Mouse (Mus musculus) hindbrain, embryonic 14.5 days (tissue): ENCODE measurements around the gene Psmg3. TPM values are rescaled to one million over a fixed set of nuclear protein-coding genes. Genes with fewer than 3 reads are reported as not detected.

ENCODE experiments used
- ATAC-seq: fragments of 200-750 bp; cut with Nextera tagmentation; 2 replicates; pipeline ENCODE4 v1.8.0; 2017; ENCODE audit warnings: moderate number of reproducible peaks, mild to moderate bottlenecking, moderate TSS enrichment, moderate library complexity; ENCODE audit not compliant: low FRiP score
- DNase-seq: peaks from one replicate; pipeline ENCODE4 v3.0.0-alpha.2; 2015; ENCODE audit warnings: low spot score
- H3K27ac ChIP-seq: fragments of 300-500 bp; sonication (generic); 2 replicates; pipeline ENCODE4 v1.5.1; 2014; ENCODE audit warnings: mild to moderate bottlenecking, moderate library complexity
- H3K27me3 ChIP-seq: fragments of 300-500 bp; sonication (generic); 2 replicates; pipeline ENCODE4 v1.6.1; 2014; ENCODE audit warnings: mild to moderate bottlenecking, low read length, mixed read lengths; ENCODE audit not compliant: control insufficient read depth, insufficient read depth
- H3K36me3 ChIP-seq: fragments of 300-500 bp; sonication (generic); replicated peaks from 2 replicates; pipeline ENCODE4 v1.6.1; 2014; ENCODE audit not compliant: control insufficient read depth, insufficient read depth
- H3K4me1 ChIP-seq: fragments of 300-500 bp; sonication (generic); replicated peaks from 2 replicates; pipeline ENCODE4 v1.6.1; 2014; ENCODE audit warnings: antibody characterized with exemption, low read length, mixed read lengths; ENCODE audit not compliant: control insufficient read depth, insufficient read depth
- H3K4me2 ChIP-seq: fragments of 300-500 bp; sonication (generic); replicated peaks from 2 replicates; pipeline ENCODE4 v1.6.1; 2014; ENCODE audit warnings: mild to moderate bottlenecking, moderate library complexity
- H3K4me3 ChIP-seq: fragments of 300-500 bp; sonication (generic); replicated peaks from 2 replicates; pipeline ENCODE4 v1.5.1; 2014; ENCODE audit warnings: mild to moderate bottlenecking, low read length
- H3K9ac ChIP-seq: fragments of 300-500 bp; sonication (generic); 2 replicates; pipeline ENCODE4 v1.6.1; 2014
- H3K9me3 ChIP-seq: fragments of 300-500 bp; sonication (generic); 2 replicates; pipeline ENCODE4 v1.6.1; 2016; ENCODE audit warnings: low read length; ENCODE audit not compliant: control insufficient read depth
- whole genome bisulfite sequencing: fragments of 180-500 bp; shearing (Covaris S2); extraction: QIAGEN DNeasy Blood & Tissue Kit; methylation state at CpG from one replicate; pipeline ENCODE4 v1.1.7; 2014; 5-methylcytosine and 5-hydroxymethylcytosine counted together
- polyA plus RNA-seq: library from polyadenylated mRNA; unstranded; fragments of >200 nt; fragmentation: Nextera tagmentation; extraction: Ambion mirVana; gene quantifications from 2 replicates; pipeline ENCODE4 v1.2.1, GENCODE M21; 2014

Psmg3 gene
- polyA plus RNA-seq, 1 experiment from 2014 or later: 67.5 TPM

- ATAC-seq (no peak), DNase-seq (no peak)
- Histone ChIP-seq H3K9me3 (no peaks in the 10 kb centered on the region), H3K36me3 (peaks cover 19% of the 10 kb centered on the region), H3K27ac (no peak overlapping the region), H3K9ac (no peak overlapping the region), H3K27me3 (peaks cover 9% of the 10 kb centered on the region; the same call in 1 of the 2 replicates), H3K4me3 (no peak overlapping the region), H3K4me1 (no peaks in the 10 kb centered on the region), H3K4me2 (no peak overlapping the region)
- 81% methylated on average over 3 of the region's 3 CpGs for WGBS
Observed at GRCm38 (mm10) chr5:139818056-139818455, 8.6 kb downstream of the Psmg3 start.

GRCm38 (mm10) chr5:139817292-139817691 lies 9.4 kb downstream of the Psmg3 start:
- no peak overlapping the region for H3K27ac ChIP-seq
- no peaks in the 10 kb centered on the region for H3K4me1 ChIP-seq
- H3K9me3 ChIP-seq: no peaks in the 10 kb centered on the region
- no peak overlapping the region for H3K4me2 ChIP-seq
- 3% methylated on average over 1 of the region's 1 CpGs for WGBS
- H3K4me3 ChIP-seq: no peak overlapping the region
- H3K9ac ChIP-seq: no peak overlapping the region
- H3K27me3 ChIP-seq: peaks cover 9% of the 10 kb centered on the region; the same call in 1 of the 2 replicates
- no peak for DNase-seq
- ATAC-seq: no peak
- H3K36me3 ChIP-seq: peaks cover 11% of the 10 kb centered on the region

GRCm38 (mm10) chr5:139816445-139816844 lies 10.2 kb downstream of the Psmg3 start:
- Histone ChIP-seq H3K4me3 (no peak overlapping the region), H3K4me1 (no peaks in the 10 kb centered on the region), H3K9me3 (no peaks in the 10 kb centered on the region), H3K9ac (no peak overlapping the region), H3K36me3 (peaks cover 3% of the 10 kb centered on the region), H3K27ac (no peak overlapping the region), H3K27me3 (peaks cover 9% of the 10 kb centered on the region; the same call in 1 of the 2 replicates), H3K4me2 (no peak overlapping the region)
- ATAC-seq (no peak), DNase-seq (no peak)

GRCm38 (mm10) chr5:139815964-139816363 lies 10.7 kb downstream of the Psmg3 start:
- Histone ChIP-seq H3K4me2 (no peak overlapping the region), H3K36me3 (no peaks in the 10 kb centered on the region; the same call in 1 of the 2 replicates), H3K27me3 (peaks cover 9% of the 10 kb centered on the region; the same call in 1 of the 2 replicates), H3K27ac (no peak overlapping the region), H3K4me1 (no peaks in the 10 kb centered on the region), H3K9ac (no peak overlapping the region), H3K4me3 (no peak overlapping the region), H3K9me3 (no peaks in the 10 kb centered on the region)
- WGBS: 74% methylated on average over 6 of the region's 6 CpGs
- ATAC-seq: no peak
- DNase-seq: no peak

GRCm38 (mm10) chr5:139813963-139814381 lies 12.7 kb downstream of the Psmg3 start:
- ATAC-seq: no peak
- 8% methylated on average over 13 of the region's 13 CpGs for WGBS

GRCm38 (mm10) chr5:139813126-139813490 lies 13.6 kb downstream of the Psmg3 start:
- Histone ChIP-seq H3K36me3 (no peaks in the 10 kb centered on the region), H3K27ac (no peak overlapping the region), H3K9ac (no peak overlapping the region), H3K27me3 (peaks cover 9% of the 10 kb centered on the region; the same call in 1 of the 2 replicates), H3K4me3 (no peak overlapping the region), H3K4me2 (no peak overlapping the region), H3K9me3 (no peaks in the 10 kb centered on the region), H3K4me1 (no peaks in the 10 kb centered on the region)
- DNase-seq: no peak
- 57% methylated on average over 10 of the region's 10 CpGs for WGBS
- ATAC-seq: no peak

More at GRCm38 (mm10) chr5:139813963-139814381, 12.7 kb downstream of the Psmg3 start:
- no peak overlapping the region for H3K9ac ChIP-seq
- H3K27ac ChIP-seq: no peak overlapping the region
- H3K27me3 ChIP-seq: peaks cover 9% of the 10 kb centered on the region; the same call in 1 of the 2 replicates
- no peak for DNase-seq
- H3K4me1 ChIP-seq: no peaks in the 10 kb centered on the region
- no peaks in the 10 kb centered on the region for H3K9me3 ChIP-seq
- H3K36me3 ChIP-seq: no peaks in the 10 kb centered on the region
- H3K4me3 ChIP-seq: no peak overlapping the region
- H3K4me2 ChIP-seq: no peak overlapping the region

GRCm38 (mm10) chr5:139812398-139813125 lies 14.1 kb downstream of the Psmg3 start:
- Histone ChIP-seq H3K9me3 (no peaks in the 10 kb centered on the region), H3K27me3 (peaks cover 9% of the 10 kb centered on the region; the same call in 1 of the 2 replicates), H3K4me3 (no peak overlapping the region), H3K27ac (no peak overlapping the region), H3K4me1 (no peaks in the 10 kb centered on the region), H3K9ac (no peak overlapping the region), H3K36me3 (no peaks in the 10 kb centered on the region), H3K4me2 (no peak overlapping the region)
- WGBS: 71% methylated on average over 20 of the region's 20 CpGs
- ATAC-seq (no peak), DNase-seq (no peak)

- Histone ChIP-seq H3K4me2 (no peak overlapping the region), H3K27ac (no peak overlapping the region), H3K27me3 (peaks cover 9% of the 10 kb centered on the region; the same call in 1 of the 2 replicates), H3K9ac (no peak overlapping the region), H3K4me1 (no peaks in the 10 kb centered on the region), H3K9me3 (no peaks in the 10 kb centered on the region), H3K36me3 (no peaks in the 10 kb centered on the region), H3K4me3 (no peak overlapping the region)
- DNase-seq (no peak), ATAC-seq (no peak)
- WGBS: 81% methylated on average over 14 of the region's 15 CpGs
Observed at GRCm38 (mm10) chr5:139811677-139812397, 14.8 kb downstream of the Psmg3 start.

- DNase-seq: no peak
- H3K9ac ChIP-seq: no peak overlapping the region
- H3K9me3 ChIP-seq: no peaks in the 10 kb centered on the region
- peaks cover 8% of the 10 kb centered on the region; the same call in 1 of the 2 replicates for H3K27me3 ChIP-seq
- 58% methylated on average over 4 of the region's 4 CpGs for WGBS
- H3K27ac ChIP-seq: no peak overlapping the region
- ATAC-seq: no peak
- H3K36me3 ChIP-seq: no peaks in the 10 kb centered on the region
- no peak overlapping the region for H3K4me2 ChIP-seq
- H3K4me3 ChIP-seq: no peak overlapping the region
- no peaks in the 10 kb centered on the region for H3K4me1 ChIP-seq
Observed at GRCm38 (mm10) chr5:139809397-139809796, 17.3 kb downstream of the Psmg3 start.
